Mouse (Mus musculus) liver, embryonic 14.5 days (tissue): ENCODE measurements around the gene Mylk. TPM values are rescaled to one million over a fixed set of nuclear protein-coding genes. Genes with fewer than 3 reads are reported as not detected.

ENCODE experiments used
- ATAC-seq: fragments of 200-750 bp; cut with Nextera tagmentation; 2 replicates; pipeline ENCODE4 v1.8.0; 2017; ENCODE audit warnings: moderate number of reproducible peaks, mild to moderate bottlenecking, moderate library complexity; ENCODE audit not compliant: insufficient read depth
- DNase-seq, 3 experiments: peaks; one replicate each; pipeline ENCODE4 v3.0.0-alpha.2; 2012 to 2013; ENCODE audit warnings: low read depth in 3 of 3, low spot score in 3 of 3
- H3K27ac ChIP-seq: fragments of 300-500 bp; sonication (generic); 2 replicates; pipeline ENCODE4 v1.5.1; 2014; ENCODE audit warnings: moderate library complexity, mild to moderate bottlenecking, control low read depth, inconsistent platforms
- H3K27me3 ChIP-seq: fragments of 300-500 bp; sonication (generic); 2 replicates; pipeline ENCODE4 v1.6.1; 2014; ENCODE audit warnings: mild to moderate bottlenecking, low read length, moderate library complexity; ENCODE audit not compliant: control insufficient read depth, insufficient read depth
- H3K36me3 ChIP-seq: fragments of 300-500 bp; sonication (generic); replicated peaks from 2 replicates; pipeline ENCODE4 v1.6.1; 2014; ENCODE audit warnings: low read depth; ENCODE audit not compliant: control insufficient read depth, insufficient read depth
- H3K4me1 ChIP-seq, 2 experiments: fragments of 200-500 bp in 1 of 2; fragments of 300-500 bp in 1 of 2; sonication (generic) in 1 of 2; replicated peaks; 2 replicates each; pipeline ENCODE4 v1.6.1; 2012 to 2014; ENCODE audit warnings: antibody characterized with exemption in 1 of 2, inconsistent platforms in 1 of 2, low read length in 1 of 2; ENCODE audit not compliant: control insufficient read depth in 2 of 2, insufficient read depth in 2 of 2
- H3K4me2 ChIP-seq: fragments of 300-500 bp; sonication (generic); 2 replicates; pipeline ENCODE4 v1.6.1; 2014; ENCODE audit warnings: low read depth, mild to moderate bottlenecking, control low read depth, moderate library complexity
- H3K4me3 ChIP-seq, 2 experiments: fragments of 200-500 bp in 1 of 2; fragments of 300-500 bp in 1 of 2; sonication (generic) in 1 of 2; 2 replicates each; pipeline ENCODE4 v1.5.1; 2012 to 2014; ENCODE audit warnings: low read depth in 2 of 2, low read length in 2 of 2, mild to moderate bottlenecking in 2 of 2, control low read depth in 1 of 2, inconsistent platforms in 1 of 2, moderate library complexity in 1 of 2; ENCODE audit not compliant: insufficient read depth in 1 of 2
- H3K9ac ChIP-seq: fragments of 300-500 bp; sonication (generic); replicated peaks from 2 replicates; pipeline ENCODE4 v1.6.1; 2014; ENCODE audit warnings: mild to moderate bottlenecking, control low read depth, moderate library complexity
- H3K9me3 ChIP-seq: fragments of 300-500 bp; sonication (generic); 2 replicates; pipeline ENCODE4 v1.6.1; 2016; ENCODE audit warnings: low read length, mixed read lengths; ENCODE audit not compliant: control insufficient read depth
- CTCF ChIP-seq: IDR thresholded peaks from 2 replicates; pipeline ENCODE4 v1.5.1; 2016; ENCODE audit warnings: antibody characterized with exemption, low read depth, control low read depth
- EP300 ChIP-seq: IDR thresholded peaks from 2 replicates; pipeline ENCODE4 v1.6.1; 2016; ENCODE audit warnings: antibody characterized with exemption, low read depth
- WGBS: fragments of 180-500 bp; shearing (Covaris S2); extraction: QIAGEN DNeasy Blood & Tissue Kit; methylation state at CpG from one replicate; pipeline ENCODE4 v1.1.7; 2014; ENCODE audit not compliant: insufficient replicate concordance; 5-methylcytosine and 5-hydroxymethylcytosine counted together
- polyA plus RNA-seq, 2 experiments: library from polyadenylated mRNA; depleted of rRNA in 1 of 2; stranded (reverse) in 1 of 2; unstranded in 1 of 2; fragments of >200 nt; fragmentation: Nextera tagmentation in 1 of 2; extraction: Ambion mirVana in 1 of 2; gene quantifications; 2 replicates each; pipeline versions ENCODE4 v1.2.1 to v1.2.3; 2012 to 2014

Gene Mylk
- polyA plus RNA-seq, 2 experiments: 4.4 to 5.4 TPM

- Histone ChIP-seq H3K9me3 (no peaks in the 10 kb centered on the region), H3K4me3 (no peak overlapping the region), H3K4me1 (no peaks in the 10 kb centered on the region), H3K9ac (no peak overlapping the region), H3K27ac (no peak overlapping the region), H3K27me3 (no peaks in the 10 kb centered on the region), H3K4me2 (no peak overlapping the region), H3K36me3 (no peaks in the 10 kb centered on the region)
- 27% methylated on average over 10 of the region's 10 CpGs for WGBS
- TF ChIP-seq EP300 (no peak), CTCF (no peak)
- DNase-seq (no peak), ATAC-seq (no peak)
Observed at GRCm38 (mm10) chr16:35000923-35001560, 256.0 kb downstream of the Mylk start.

DNA sequence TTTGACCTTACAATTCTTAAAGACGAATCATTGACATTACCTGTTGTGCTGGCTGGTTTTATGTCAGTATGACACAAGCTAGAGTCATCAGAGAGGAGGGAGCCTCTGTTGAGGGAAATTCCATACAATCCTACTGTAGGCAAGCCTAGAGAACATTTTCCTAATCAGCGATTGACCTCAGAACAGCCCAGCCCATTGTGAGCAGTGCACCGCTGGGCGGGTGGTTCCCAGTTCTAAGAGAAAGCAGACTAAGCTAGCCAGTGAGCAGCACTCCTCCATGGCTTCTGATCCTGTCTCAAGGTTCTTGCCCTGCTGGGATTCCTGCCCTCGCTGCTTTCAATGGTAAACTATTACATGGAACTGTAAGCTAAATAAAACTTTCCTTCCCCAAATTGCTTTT lies 259.3 kb downstream of the Mylk start:
- Histone ChIP-seq H3K4me1 (no peaks in the 10 kb centered on the region), H3K36me3 (no peaks in the 10 kb centered on the region), H3K9me3 (no peaks in the 10 kb centered on the region), H3K9ac (no peak overlapping the region), H3K4me3 (no peak overlapping the region), H3K27me3 (no peaks in the 10 kb centered on the region), H3K27ac (no peak overlapping the region), H3K4me2 (no peak overlapping the region)
- no peak for TF ChIP-seq EP300
- TF ChIP-seq CTCF: no peak
- 57% methylated on average over 5 of the region's 5 CpGs for WGBS
- ATAC-seq (no peak), DNase-seq (no peak)

DNA sequence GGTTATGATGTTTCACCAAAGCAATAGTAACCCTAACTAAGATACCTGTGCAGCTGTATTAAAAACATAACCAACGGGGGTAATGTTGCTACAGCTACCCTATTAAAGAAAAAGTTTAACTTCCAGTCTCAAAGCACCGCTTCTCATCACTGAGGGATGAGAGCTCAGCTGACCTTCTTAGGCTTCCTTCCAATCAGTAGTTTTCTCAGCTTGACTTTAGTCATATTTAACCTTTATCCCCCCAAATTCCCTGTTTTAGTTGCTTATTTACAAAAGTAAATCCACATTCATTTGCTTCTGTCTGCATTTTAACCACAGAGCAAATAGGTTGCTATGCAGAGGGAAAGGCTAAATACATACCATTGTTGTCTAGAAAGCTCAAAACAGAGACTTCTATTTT lies 259.7 kb downstream of the Mylk start:
- no peak overlapping the region for H3K4me2 ChIP-seq
- DNase-seq: no peak
- TF ChIP-seq CTCF (no peak), EP300 (no peak)

DNA sequence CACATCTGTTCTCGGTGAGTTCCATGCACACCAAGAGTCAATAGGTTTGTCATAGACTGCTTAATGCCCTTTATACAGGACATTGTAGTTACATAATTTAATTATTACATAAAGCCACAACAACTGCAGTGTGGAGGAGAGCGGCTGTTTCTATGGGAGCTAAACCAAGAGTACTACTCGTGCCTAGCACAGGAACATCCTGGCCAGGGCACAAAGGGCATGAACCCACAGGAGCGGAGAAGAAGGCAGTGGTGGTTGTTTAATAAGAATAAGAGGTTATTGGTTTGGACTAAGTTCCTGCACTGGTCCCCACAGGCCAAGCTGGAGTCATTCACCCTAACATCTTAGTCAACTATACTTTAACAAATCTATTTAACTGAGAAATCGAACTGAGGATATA lies 261.2 kb downstream of the Mylk start:
- ATAC-seq: no peak

More for the DNA sequence above, 259.7 kb downstream of the Mylk start:
- no peaks in the 10 kb centered on the region for H3K4me1 ChIP-seq
- no peaks in the 10 kb centered on the region for H3K9me3 ChIP-seq
- H3K36me3 ChIP-seq: no peaks in the 10 kb centered on the region
- H3K27me3 ChIP-seq: no peaks in the 10 kb centered on the region
- H3K4me3 ChIP-seq: no peak overlapping the region
- no peak overlapping the region for H3K27ac ChIP-seq
- H3K9ac ChIP-seq: no peak overlapping the region
- WGBS: 58% methylated on average over 2 of the region's 2 CpGs
- no peak for ATAC-seq

GRCm38 (mm10) chr16:35007361-35007760 lies 262.4 kb downstream of the Mylk start:
- H3K36me3 ChIP-seq: no peaks in the 10 kb centered on the region
- DNase-seq (no peak), ATAC-seq (no peak)
- TF ChIP-seq EP300 (no peak), CTCF (no peak)
- no peak overlapping the region for H3K9ac ChIP-seq
- H3K27me3 ChIP-seq: no peaks in the 10 kb centered on the region
- 52% methylated on average over 1 of the region's 1 CpGs for WGBS
- no peak overlapping the region for H3K27ac ChIP-seq
- no peak overlapping the region for H3K4me2 ChIP-seq
- no peaks in the 10 kb centered on the region for H3K9me3 ChIP-seq
- H3K4me1 ChIP-seq: no peaks in the 10 kb centered on the region
- H3K4me3 ChIP-seq: no peak overlapping the region

More for the DNA sequence above, 261.2 kb downstream of the Mylk start:
- Histone ChIP-seq H3K9ac (no peak overlapping the region), H3K9me3 (no peaks in the 10 kb centered on the region), H3K4me2 (no peak overlapping the region), H3K36me3 (no peaks in the 10 kb centered on the region), H3K4me1 (no peaks in the 10 kb centered on the region), H3K27ac (no peak overlapping the region), H3K4me3 (no peak overlapping the region), H3K27me3 (no peaks in the 10 kb centered on the region)
- no peak for DNase-seq
- 65% methylated on average over 5 of the region's 5 CpGs for WGBS
- TF ChIP-seq CTCF: no peak
- no peak for TF ChIP-seq EP300
